Mouse (Mus musculus) olfactory bulb, adult 2 months (tissue): Measurements from ENCODE around the gene Cd96. TPM values are rescaled to one million over a fixed set of nuclear protein-coding genes. Genes with fewer than 3 reads are reported as not detected.

Source experiments
- H3K27ac ChIP-seq: fragments of 200-500 bp; 2 replicates; pipeline ENCODE4 v1.5.1; 2012; ENCODE audit warnings: low read depth, low read length; ENCODE audit not compliant: insufficient read depth
- H3K4me1 ChIP-seq: fragments of 200-500 bp; 2 replicates; pipeline ENCODE4 v1.6.1; 2012; ENCODE audit warnings: low read length; ENCODE audit not compliant: control insufficient read depth, insufficient read depth
- H3K4me3 ChIP-seq: fragments of 200-500 bp; 2 replicates; pipeline ENCODE4 v1.5.1; 2012; ENCODE audit warnings: mild to moderate bottlenecking, low read depth, low read length, moderate library complexity; ENCODE audit not compliant: insufficient read depth
- CTCF ChIP-seq: fragments of 200-500 bp; IDR thresholded peaks from 2 replicates; pipeline ENCODE4 v1.5.1; 2012; ENCODE audit warnings: low read depth, mild to moderate bottlenecking, low read length, moderate library complexity; ENCODE audit not compliant: insufficient read depth
- POLR2A ChIP-seq: fragments of 200-500 bp; IDR thresholded peaks from 2 replicates; pipeline ENCODE4 v1.6.1; 2012; ENCODE audit warnings: mild to moderate bottlenecking, low read depth, low read length, moderate library complexity; ENCODE audit not compliant: insufficient read depth
- WGBS: fragments of 180-500 bp; shearing (Covaris S2); methylation state at CpG from one replicate; pipeline ENCODE4 v1.1.7; 2018; 5-methylcytosine and 5-hydroxymethylcytosine counted together
- polyA plus RNA-seq: library from polyadenylated mRNA; stranded (reverse); fragments of >200 nt; gene quantifications from 2 replicates; pipeline ENCODE4 v1.2.4, GENCODE M21; 2012; ENCODE audit warnings: low replicate concordance; ENCODE audit not compliant: missing spikeins, insufficient read depth, insufficient read length

Gene Cd96
- polyA plus RNA-seq, 1 experiment: not detected

GRCm38 (mm10) chr16:46086874-46087473 is 33.1 kb downstream of the Cd96 start:
- TF ChIP-seq POLR2A: no peak
- TF ChIP-seq CTCF: no peak
- H3K4me1 ChIP-seq: no peaks in the 10 kb centered on the region
- 81% methylated on average over 5 of the region's 5 CpGs for WGBS

GRCm38 (mm10) chr16:46068000-46068399 is 52.1 kb downstream of the Cd96 start:
- Histone ChIP-seq H3K27ac (no peak overlapping the region), H3K4me3 (no peak overlapping the region), H3K4me1 (no peaks in the 10 kb centered on the region)
- TF ChIP-seq POLR2A (no peak), CTCF (no peak)
- 84% methylated on average over 3 of the region's 3 CpGs for WGBS

More at GRCm38 (mm10) chr16:46086874-46087473, 33.1 kb downstream of the Cd96 start:
- H3K4me3 ChIP-seq: no peak overlapping the region
- H3K27ac ChIP-seq: no peak overlapping the region

- WGBS: 95% methylated on average over 5 of the region's 5 CpGs
- H3K27ac ChIP-seq: no peak overlapping the region
- H3K4me3 ChIP-seq: no peak overlapping the region
- no peaks in the 10 kb centered on the region for H3K4me1 ChIP-seq
- TF ChIP-seq POLR2A: no peak
- no peak for TF ChIP-seq CTCF
These were observed 56.8 kb downstream of the Cd96 start for GRCm38 (mm10) chr16:46063278-46063677.

GRCm38 (mm10) chr16:46046906-46047305 is 73.1 kb downstream of the Cd96 start:
- Histone ChIP-seq H3K27ac (no peak overlapping the region), H3K4me3 (no peak overlapping the region), H3K4me1 (no peaks in the 10 kb centered on the region)
- no peak for TF ChIP-seq POLR2A
- TF ChIP-seq CTCF: no peak
- 90% methylated on average over 2 of the region's 2 CpGs for WGBS

- Histone ChIP-seq H3K4me1 (no peaks in the 10 kb centered on the region), H3K4me3 (no peak overlapping the region), H3K27ac (no peak overlapping the region)
- TF ChIP-seq CTCF: no peak
- no peak for TF ChIP-seq POLR2A
- WGBS: 49% methylated on average over 2 of the region's 2 CpGs
These were observed 83.8 kb downstream of the Cd96 start for GRCm38 (mm10) chr16:46036261-46036660.

GRCm38 (mm10) chr16:46033896-46034295 is 86.2 kb downstream of the Cd96 start:
- Histone ChIP-seq H3K4me3 (no peak overlapping the region), H3K27ac (no peak overlapping the region), H3K4me1 (no peaks in the 10 kb centered on the region)
- TF ChIP-seq CTCF (no peak), POLR2A (no peak)
- 83% methylated on average over 9 of the region's 9 CpGs for WGBS

- 72% methylated on average over 5 of the region's 5 CpGs for WGBS
- H3K4me1 ChIP-seq: no peaks in the 10 kb centered on the region
- TF ChIP-seq POLR2A: no peak
- no peak for TF ChIP-seq CTCF
These were observed 97.0 kb downstream of the Cd96 start for GRCm38 (mm10) chr16:46022958-46023491.

GRCm38 (mm10) chr16:46022189-46022928 is 97.7 kb downstream of the Cd96 start:
- Histone ChIP-seq H3K27ac (no peak overlapping the region), H3K4me3 (no peak overlapping the region), H3K4me1 (no peaks in the 10 kb centered on the region)
- TF ChIP-seq POLR2A: no peak
- no peak for TF ChIP-seq CTCF
- 29% methylated on average over 5 of the region's 5 CpGs for WGBS

More at GRCm38 (mm10) chr16:46022958-46023491, 97.0 kb downstream of the Cd96 start:
- Histone ChIP-seq H3K27ac (no peak overlapping the region), H3K4me3 (no peak overlapping the region)

GRCm38 (mm10) chr16:46021302-46021701 is 98.7 kb downstream of the Cd96 start:
- Histone ChIP-seq H3K27ac (no peak overlapping the region), H3K4me3 (no peak overlapping the region), H3K4me1 (no peaks in the 10 kb centered on the region)
- WGBS: 75% methylated on average over 2 of the region's 2 CpGs
- TF ChIP-seq CTCF (no peak), POLR2A (no peak)
